Mouse (Mus musculus): ENCODE data around the gene Snd1.

DNA sequence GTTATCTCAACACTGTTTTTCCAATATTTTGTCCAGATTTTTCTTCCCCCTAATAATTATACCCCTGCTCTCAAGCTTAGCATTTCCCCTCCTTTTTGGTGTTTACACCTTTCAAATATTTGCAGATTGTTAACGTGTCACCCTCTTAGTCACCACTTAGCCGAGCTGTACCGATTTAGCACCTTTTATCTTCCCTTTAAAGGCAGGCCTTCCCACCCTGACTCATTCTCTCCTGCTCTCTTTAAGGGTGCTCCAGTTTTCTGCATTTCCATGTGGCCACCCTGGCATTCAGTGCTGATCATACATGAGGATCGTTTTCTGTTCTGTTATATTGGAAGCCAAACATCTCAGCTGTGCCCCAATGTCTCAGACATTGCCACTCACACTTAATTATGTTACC lies 314.7 kb downstream of the Snd1 start:
- TF ChIP-seq CTCF (IDR thresholded peaks at IDR 0.05; ENCODE audit: low read depth) (no peak), EP300 (IDR thresholded peaks at IDR 0.05; ENCODE audit: low read depth) (no peak)

Measured in liver, embryonic 14.5 days (tissue).